Mouse (Mus musculus) urinary bladder, postnatal 14 days (tissue): ENCODE measurements around the gene F12.
"Not testable (repeated sequence)": the region's sequence is repeated elsewhere in the genome, so short reads cannot be mapped to it uniquely, and the experiment has no call there.

Experiments used
- DNase-seq: peaks from one replicate; pipeline ENCODE4 v3.0.0; 2021; ENCODE audit warnings: low spot score

Gene F12

DNA sequence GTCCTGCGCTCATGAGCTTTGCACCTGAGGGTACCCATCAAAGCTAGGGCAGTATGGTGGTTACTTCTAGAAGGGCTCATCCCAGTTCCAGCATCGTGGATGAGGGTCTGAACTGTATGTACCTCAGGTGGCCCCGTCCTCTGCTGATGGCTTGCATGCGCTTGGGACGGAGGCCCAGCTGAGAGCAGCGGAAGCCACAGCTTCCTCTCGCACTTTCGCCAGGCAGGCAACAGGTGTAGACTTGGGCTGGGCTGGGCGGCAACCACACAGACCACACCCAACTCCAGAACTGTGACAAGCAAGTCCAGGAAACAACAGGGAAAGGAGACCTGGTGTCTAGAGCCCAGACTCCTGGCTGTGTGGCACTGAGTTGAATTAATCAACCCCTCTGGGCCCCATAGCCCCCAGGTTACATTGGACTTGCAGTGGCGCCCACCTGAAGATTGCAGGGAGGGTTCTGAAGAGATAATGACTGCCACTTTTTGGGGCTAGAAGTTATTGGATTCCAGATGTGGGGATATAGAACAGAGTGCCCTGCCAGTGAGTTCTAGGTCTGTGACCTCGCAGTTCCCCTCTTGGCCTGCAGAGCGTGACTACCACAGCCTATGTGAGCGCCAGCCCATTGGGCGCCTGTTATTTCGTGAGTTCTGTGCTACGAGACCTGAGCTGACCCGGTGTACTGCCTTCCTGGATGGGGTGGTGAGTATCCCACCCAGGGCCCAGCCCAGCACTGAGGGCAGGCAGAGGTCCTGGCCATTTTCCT, 23.3 kb upstream of the F12 start:
- DNase-seq = no peak

DNA sequence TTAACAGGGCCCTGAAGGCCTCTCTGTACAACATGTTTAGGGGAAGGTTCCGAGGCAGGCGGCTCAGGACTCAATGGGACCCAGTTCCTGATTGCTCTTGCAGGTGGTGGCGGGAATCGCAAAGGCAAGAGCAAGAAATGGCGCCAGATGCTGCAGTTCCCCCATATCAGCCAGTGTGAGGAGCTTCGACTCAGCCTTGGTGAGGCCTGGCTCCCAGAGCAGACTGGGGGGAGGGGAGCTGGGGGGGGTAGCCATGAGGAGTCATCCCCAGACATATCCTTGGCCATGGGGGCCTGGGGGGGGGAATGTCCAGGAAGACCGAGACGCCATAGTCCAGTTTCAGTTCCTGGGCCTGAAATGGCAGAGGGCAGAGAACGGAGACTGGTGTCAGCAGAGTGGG, 22.6 kb upstream of the F12 start:
- no peak for DNase-seq

GRCm38 (mm10) chr13:55448131-55448530, 21.5 kb upstream of the F12 start:
- DNase-seq = no peak

DNA sequence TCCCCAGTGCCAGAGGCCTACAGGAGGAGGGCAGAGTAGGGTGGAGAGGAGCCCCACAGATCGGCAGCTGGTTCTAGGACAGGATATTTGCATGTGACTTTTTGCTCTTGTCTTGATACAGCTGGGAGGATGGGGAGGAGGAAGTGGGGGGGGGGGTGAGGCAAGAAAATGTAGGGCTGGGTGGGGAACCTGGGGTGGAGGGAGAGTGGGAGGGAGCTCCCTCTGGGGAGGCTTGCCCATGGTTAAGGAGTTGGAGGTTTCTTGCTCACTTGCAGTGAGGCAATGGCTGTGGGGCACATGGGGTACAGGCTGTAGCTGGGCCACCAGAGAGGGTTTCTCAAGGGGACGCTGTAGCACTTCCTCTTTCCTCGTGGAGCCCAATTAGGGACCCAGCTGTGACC, 20.9 kb upstream of the F12 start:
- no peak for DNase-seq

DNA sequence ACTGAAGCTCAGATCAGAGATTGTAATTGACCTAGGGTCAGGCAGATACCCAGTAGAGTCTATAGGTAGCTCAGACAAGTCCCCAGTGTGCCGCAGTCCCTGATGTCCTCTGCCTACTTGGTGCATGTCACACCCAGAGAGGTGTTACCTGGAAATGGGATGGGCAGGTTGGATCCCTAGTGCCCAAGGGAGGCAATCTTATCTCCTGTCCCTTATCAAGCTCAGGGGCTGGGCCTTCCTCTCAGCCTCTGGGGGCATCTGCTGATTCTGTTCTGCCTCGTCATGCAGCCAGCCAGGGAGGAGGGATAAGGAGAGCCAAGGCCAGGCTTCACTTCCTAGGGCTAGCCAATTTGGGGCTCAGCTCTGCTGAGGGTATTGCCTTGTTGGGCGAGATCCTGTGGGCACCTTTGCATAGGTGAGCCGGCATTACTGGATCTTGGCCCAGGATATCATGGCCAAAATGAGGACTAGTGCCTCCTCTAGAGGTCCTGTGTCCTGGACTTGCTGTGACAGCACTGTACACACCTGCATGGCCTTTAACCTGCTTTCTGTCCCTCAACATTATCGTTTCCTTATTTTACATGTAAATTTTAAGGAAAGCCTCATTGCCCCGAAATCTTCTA, 20.0 kb upstream of the F12 start:
- DNase-seq = no peak

GRCm38 (mm10) chr13:55445361-55446091, 18.9 kb upstream of the F12 start:
- DNase-seq = no peak

- peak; percentile 99 for DNase-seq
Observed at GRCm38 (mm10) chr13:55444937-55445315, 18.3 kb upstream of the F12 start, which contains the start of gene Grk6. Gene Grk6 (plus strand): TSS chr13:55445072.

- DNase-seq = peak; percentile 87
Observed at GRCm38 (mm10) chr13:55444286-55444936, 17.8 kb upstream of the F12 start.

- no peak for DNase-seq
Observed at GRCm38 (mm10) chr13:55443799-55444285, 17.2 kb upstream of the F12 start.

DNA sequence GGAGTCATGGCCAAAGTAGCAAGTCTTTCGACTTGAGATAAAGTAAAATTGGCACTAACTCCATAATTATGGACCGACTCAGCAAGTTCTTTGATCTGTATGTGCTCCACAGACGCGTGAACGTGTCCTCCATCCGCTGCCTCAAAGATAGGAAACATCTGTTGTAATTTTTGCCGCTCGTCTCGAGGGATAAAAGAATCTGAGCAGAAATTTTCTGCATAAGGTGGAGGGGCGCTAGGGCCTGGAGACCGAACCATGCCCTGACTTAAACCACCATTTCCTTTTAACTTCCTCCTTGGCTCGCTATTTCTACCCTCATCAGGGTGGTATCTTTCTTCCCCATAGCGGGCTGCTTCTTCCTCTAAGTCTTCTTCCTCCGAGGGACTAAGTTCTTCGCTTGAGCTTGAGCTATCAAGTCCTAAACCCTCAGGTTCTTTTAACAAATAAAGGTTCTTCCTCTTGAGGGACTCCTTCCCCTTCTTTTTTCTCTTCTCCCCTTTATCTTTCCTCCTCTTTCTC, 10.6 kb upstream of the F12 start:
- DNase-seq = not testable (repeated sequence)

- no peak for DNase-seq
Observed at GRCm38 (mm10) chr13:55431889-55432685, 5.5 kb upstream of the F12 start.

DNA sequence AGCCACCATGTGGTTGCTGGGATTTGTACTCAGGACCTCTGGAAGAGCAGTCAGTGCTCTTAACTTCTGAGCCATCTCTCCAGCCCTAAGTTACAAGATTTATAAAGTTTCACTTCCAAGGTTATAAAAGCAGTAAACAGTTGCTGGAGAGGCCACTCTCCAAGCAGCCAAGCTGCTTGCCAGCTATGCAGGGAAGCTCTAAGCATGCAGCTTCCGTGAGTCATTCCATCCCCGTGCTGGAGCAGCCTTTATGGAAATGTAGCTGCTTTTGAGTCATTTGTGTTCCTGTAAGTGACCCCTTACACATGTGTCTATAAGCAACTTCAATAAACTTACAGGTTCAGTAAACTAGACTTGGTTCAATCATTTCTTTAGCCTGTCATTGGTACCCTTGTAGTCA, 4.0 kb upstream of the F12 start:
- DNase-seq = no peak

- peak; percentile 56 for DNase-seq
Observed at GRCm38 (mm10) chr13:55429226-55429888, 2.8 kb upstream of the F12 start.

- DNase-seq = peak; percentile 51
Observed at GRCm38 (mm10) chr13:55420933-55421800, 5.4 kb downstream of the F12 start.

DNA sequence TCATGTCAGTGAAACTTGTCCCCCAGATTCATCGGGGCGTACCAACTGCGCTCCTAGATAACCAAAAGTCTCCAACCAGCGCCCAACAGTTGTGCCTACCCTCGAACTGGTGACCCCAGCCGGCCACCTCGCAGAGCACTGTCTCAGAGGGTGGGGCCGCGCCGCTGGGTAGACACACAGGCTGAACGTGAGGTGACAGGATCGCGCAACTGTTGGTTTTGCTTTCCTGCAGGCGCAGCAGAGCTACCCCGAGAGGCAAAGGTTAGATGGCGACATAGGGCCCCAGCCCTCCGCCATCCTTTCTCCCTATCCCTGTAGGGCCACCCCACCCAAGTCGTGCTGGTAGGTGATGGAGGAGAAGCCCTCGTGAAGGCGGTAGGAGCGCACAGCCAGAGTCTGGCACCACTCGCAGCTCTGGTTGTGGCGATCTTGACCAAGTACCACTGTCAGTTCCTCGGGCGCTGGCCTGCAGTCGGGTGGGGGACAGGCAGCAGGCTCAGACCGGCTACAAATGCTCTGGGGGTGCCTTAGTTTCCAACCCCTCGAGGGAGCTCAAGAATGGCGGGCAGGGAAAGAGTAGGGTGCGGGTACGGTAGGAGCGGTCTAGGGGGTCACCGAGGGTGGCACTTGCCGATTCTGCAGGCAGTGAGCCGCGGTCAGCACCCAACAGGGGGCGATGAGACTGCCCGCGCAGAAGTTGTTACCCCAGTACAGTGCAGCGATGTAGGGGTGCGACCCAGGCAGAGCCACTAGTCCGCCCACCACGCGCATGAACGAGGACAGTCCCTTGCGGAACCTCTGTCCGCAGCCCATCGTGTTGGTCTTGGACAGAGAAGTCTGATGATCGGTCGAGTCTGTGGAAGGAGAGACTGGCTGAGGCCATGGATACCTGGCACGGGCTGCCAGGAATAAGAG, 6.3 kb downstream of the F12 start:
- DNase-seq = no peak

- no peak for DNase-seq
Observed at GRCm38 (mm10) chr13:55419142-55419541, 7.5 kb downstream of the F12 start.

DNA sequence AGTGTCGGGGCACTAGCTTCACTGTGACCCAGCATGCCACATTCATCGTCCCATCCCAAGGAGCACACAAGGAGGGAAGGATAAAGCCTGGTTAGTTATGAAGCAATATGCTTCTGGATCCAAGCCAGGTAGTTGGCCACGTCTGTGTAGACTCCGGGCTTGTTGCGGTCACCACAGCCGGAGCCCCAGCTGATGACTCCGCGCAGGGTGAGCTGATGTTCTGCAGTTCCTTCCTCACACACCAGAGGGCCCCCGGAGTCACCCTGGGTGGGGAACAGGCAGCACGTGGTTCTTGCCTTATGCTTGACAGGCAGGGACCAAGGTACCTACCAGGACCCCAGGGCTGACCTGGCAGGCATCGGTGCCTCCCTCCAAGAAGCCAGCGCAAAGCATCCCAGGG, 8.6 kb downstream of the F12 start:
- DNase-seq = peak; percentile 92

DNA sequence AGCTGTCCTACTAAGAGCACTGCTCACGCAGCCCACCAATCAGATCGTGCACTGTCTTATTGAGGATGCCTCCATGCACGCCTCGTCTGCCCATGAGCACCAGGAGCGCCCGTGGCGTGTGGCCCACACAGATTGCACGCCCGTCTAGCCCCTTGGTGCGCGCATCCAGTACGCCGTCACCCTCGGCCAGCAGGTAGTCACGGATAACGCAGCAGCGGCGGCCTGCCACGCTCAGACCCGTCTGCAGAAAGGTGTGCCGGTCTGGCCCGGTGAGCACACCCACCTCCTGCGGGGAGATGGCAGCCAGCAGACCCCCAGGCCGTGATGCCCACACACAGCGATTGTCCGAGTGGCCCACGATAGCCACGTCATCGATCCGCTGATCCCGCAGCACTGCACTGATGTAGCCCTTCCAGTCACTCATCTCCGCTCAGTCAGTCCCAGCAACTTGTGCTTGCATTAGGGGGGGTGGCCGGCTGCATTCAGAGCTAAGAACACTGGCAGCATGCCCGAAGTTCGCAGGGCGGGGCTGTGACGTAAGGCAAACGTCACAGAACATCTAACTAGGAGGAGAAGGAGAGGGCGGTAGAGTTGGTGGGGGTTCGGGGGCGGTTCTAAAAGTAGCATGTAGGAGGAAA, 11.7 kb downstream of the F12 start, which contains the start of gene Pfn3:
TSS of gene Pfn3 (minus strand) at position 490 of the 638 bp plus-strand sequence.
- peak; percentile 47 for DNase-seq
